Mouse (Mus musculus) hindbrain, embryonic 13.5 days (tissue): Measurements from ENCODE around the gene Spp2. TPM values are rescaled to one million over a fixed set of nuclear protein-coding genes. Genes with fewer than 3 reads are reported as not detected.

ENCODE experiments used
- ATAC-seq: fragments of 200-750 bp; cut with Nextera tagmentation; 2 replicates; pipeline ENCODE4 v1.8.0; 2017; ENCODE audit warnings: moderate TSS enrichment; ENCODE audit not compliant: low FRiP score
- H3K27ac ChIP-seq: fragments of 300-500 bp; sonication (generic); 2 replicates; pipeline ENCODE4 v1.5.1; 2015; ENCODE audit warnings: inconsistent platforms, mild to moderate bottlenecking, moderate library complexity
- H3K27me3 ChIP-seq: fragments of 300-500 bp; sonication (generic); 2 replicates; pipeline ENCODE4 v1.6.1; 2015; ENCODE audit warnings: mild to moderate bottlenecking, inconsistent platforms
- H3K36me3 ChIP-seq: fragments of 300-500 bp; sonication (generic); 2 replicates; pipeline ENCODE4 v1.6.1; 2015; ENCODE audit warnings: mild to moderate bottlenecking, inconsistent platforms
- H3K4me1 ChIP-seq: fragments of 300-500 bp; sonication (generic); replicated peaks from 2 replicates; pipeline ENCODE4 v1.6.1; 2015; ENCODE audit warnings: inconsistent platforms
- H3K4me2 ChIP-seq: fragments of 300-500 bp; sonication (generic); 2 replicates; pipeline ENCODE4 v1.6.1; 2015; ENCODE audit warnings: inconsistent platforms, mild to moderate bottlenecking, moderate library complexity
- H3K4me3 ChIP-seq: fragments of 300-500 bp; sonication (generic); 2 replicates; pipeline ENCODE4 v1.5.1; 2015; ENCODE audit warnings: mild to moderate bottlenecking, inconsistent platforms
- H3K9ac ChIP-seq: fragments of 300-500 bp; sonication (generic); 2 replicates; pipeline ENCODE4 v1.6.1; 2015; ENCODE audit warnings: mild to moderate bottlenecking, inconsistent platforms
- H3K9me3 ChIP-seq: fragments of 300-500 bp; sonication (generic); 2 replicates; pipeline ENCODE4 v1.6.1; 2016; ENCODE audit warnings: inconsistent platforms
- WGBS: fragments of 180-500 bp; shearing (Covaris S2); methylation state at CpG from one replicate; pipeline ENCODE4 v1.1.7; 2015; 5-methylcytosine and 5-hydroxymethylcytosine counted together
- polyA plus RNA-seq: library from polyadenylated mRNA; unstranded; fragments of >200 nt; fragmentation: Nextera tagmentation; extraction: Ambion mirVana; gene quantifications from 2 replicates; pipeline ENCODE4 v1.2.1, GENCODE M21; 2015

Spp2 gene
- polyA plus RNA-seq, result 0.39 TPM in 1 of 2 replicates, not detected in the other

GRCm38 (mm10) chr1:88406807-88407198 is at the start of gene Spp2:
Gene Spp2 (plus strand): TSS chr1:88406961.
- Histone ChIP-seq H3K4me1 (peaks cover 18% of the 10 kb centered on the region; the same call in 1 of the 2 replicates), H3K4me3 (no peak within 1 kb of the TSS), H3K9me3 (no peaks in the 10 kb centered on the region), H3K36me3 (no peaks in the 10 kb centered on the region), H3K9ac (no peak within 1 kb of the TSS), H3K4me2 (no peak within 1 kb of the TSS), H3K27ac (peak within 1 kb of the TSS; percentile 15; the same call in 1 of the 2 replicates), H3K27me3 (no peaks in the 10 kb centered on the region)
- no peak for ATAC-seq
- WGBS, result 75% methylated on average over 5 of the region's 5 CpGs

GRCm38 (mm10) chr1:88357458-88358090 is 49.2 kb upstream of the Spp2 start:
- no peaks in the 10 kb centered on the region for H3K9me3 ChIP-seq
- H3K36me3 ChIP-seq, result no peaks in the 10 kb centered on the region
- ATAC-seq, result peak; percentile 83
- no peak overlapping the region for H3K4me2 ChIP-seq
- H3K9ac ChIP-seq, result no peak overlapping the region; the same call in 1 of the 2 replicates
- H3K4me1 ChIP-seq, result peaks cover 4% of the 10 kb centered on the region; the same call in 1 of the 2 replicates
- WGBS, result 59% methylated on average over 6 of the region's 6 CpGs
- H3K27ac ChIP-seq, result no peak overlapping the region
- no peak overlapping the region for H3K4me3 ChIP-seq
- no peaks in the 10 kb centered on the region for H3K27me3 ChIP-seq

GRCm38 (mm10) chr1:88358102-88358654 is 48.6 kb upstream of the Spp2 start:
- Histone ChIP-seq H3K27ac (no peak overlapping the region), H3K36me3 (no peaks in the 10 kb centered on the region), H3K9ac (no peak overlapping the region; the same call in 1 of the 2 replicates), H3K9me3 (no peaks in the 10 kb centered on the region), H3K4me3 (no peak overlapping the region), H3K4me1 (0 out of 2 replicates have a peak, but pooled peaks cover 4% of the 10 kb centered on the region), H3K4me2 (no peak overlapping the region), H3K27me3 (no peaks in the 10 kb centered on the region)
- 75% methylated on average over 7 of the region's 7 CpGs for WGBS
- ATAC-seq, result no peak

GRCm38 (mm10) chr1:88361085-88361484 is 45.7 kb upstream of the Spp2 start:
- Histone ChIP-seq H3K4me3 (no peak overlapping the region), H3K4me1 (0 out of 2 replicates have a peak, but pooled peaks cover 4% of the 10 kb centered on the region), H3K36me3 (no peaks in the 10 kb centered on the region), H3K27me3 (no peaks in the 10 kb centered on the region), H3K9me3 (no peaks in the 10 kb centered on the region), H3K4me2 (no peak overlapping the region), H3K27ac (no peak overlapping the region), H3K9ac (no peak overlapping the region)
- WGBS, result 56% methylated on average over 4 of the region's 4 CpGs
- no peak for ATAC-seq

- no peak overlapping the region for H3K4me2 ChIP-seq
- no peak overlapping the region for H3K9ac ChIP-seq
- 82% methylated on average over 11 of the region's 11 CpGs for WGBS
- H3K36me3 ChIP-seq, result no peaks in the 10 kb centered on the region
- ATAC-seq, result no peak
- H3K4me3 ChIP-seq, result no peak overlapping the region
- no peak overlapping the region for H3K27ac ChIP-seq
- H3K9me3 ChIP-seq, result peaks cover 4% of the 10 kb centered on the region; the same call in 1 of the 2 replicates
- H3K27me3 ChIP-seq, result no peaks in the 10 kb centered on the region
- H3K4me1 ChIP-seq, result no peaks in the 10 kb centered on the region
Observed at GRCm38 (mm10) chr1:88366881-88367644, 39.7 kb upstream of the Spp2 start.

- no peak overlapping the region for H3K4me2 ChIP-seq
- H3K27me3 ChIP-seq, result no peaks in the 10 kb centered on the region
- no peaks in the 10 kb centered on the region for H3K4me1 ChIP-seq
- ATAC-seq, result no peak
- no peak overlapping the region for H3K9ac ChIP-seq
- H3K36me3 ChIP-seq, result no peaks in the 10 kb centered on the region
- 92% methylated on average over 1 of the region's 1 CpGs for WGBS
- H3K27ac ChIP-seq, result no peak overlapping the region
- no peaks in the 10 kb centered on the region for H3K9me3 ChIP-seq
- H3K4me3 ChIP-seq, result no peak overlapping the region
Observed at GRCm38 (mm10) chr1:88378446-88378845, 28.3 kb upstream of the Spp2 start.

- Histone ChIP-seq H3K4me2 (no peak overlapping the region), H3K27ac (no peak overlapping the region), H3K4me3 (no peak overlapping the region), H3K9me3 (no peaks in the 10 kb centered on the region), H3K27me3 (0 out of 2 replicates have a peak, but pooled peaks cover 4% of the 10 kb centered on the region), H3K4me1 (no peaks in the 10 kb centered on the region), H3K36me3 (no peaks in the 10 kb centered on the region), H3K9ac (no peak overlapping the region)
- WGBS, result 75% methylated on average over 4 of the region's 4 CpGs
- ATAC-seq, result no peak
Observed at GRCm38 (mm10) chr1:88391632-88392031, 15.1 kb upstream of the Spp2 start.

GRCm38 (mm10) chr1:88393321-88393720 is 13.4 kb upstream of the Spp2 start:
- Histone ChIP-seq H3K27me3 (0 out of 2 replicates have a peak, but pooled peaks cover 4% of the 10 kb centered on the region), H3K9me3 (no peaks in the 10 kb centered on the region), H3K4me2 (no peak overlapping the region), H3K4me1 (no peaks in the 10 kb centered on the region), H3K9ac (no peak overlapping the region), H3K36me3 (no peaks in the 10 kb centered on the region), H3K27ac (no peak overlapping the region), H3K4me3 (no peak overlapping the region)
- ATAC-seq, result no peak
- whole genome bisulfite sequencing, result 89% methylated on average over 5 of the region's 5 CpGs

- H3K9me3 ChIP-seq, result no peaks in the 10 kb centered on the region
- no peak overlapping the region for H3K9ac ChIP-seq
- no peak for ATAC-seq
- H3K36me3 ChIP-seq, result no peaks in the 10 kb centered on the region
- H3K27ac ChIP-seq, result no peak overlapping the region
- 79% methylated on average over 3 of the region's 3 CpGs for WGBS
- no peak overlapping the region for H3K4me3 ChIP-seq
- H3K4me1 ChIP-seq, result peaks cover 18% of the 10 kb centered on the region; the same call in 1 of the 2 replicates
- no peak overlapping the region for H3K4me2 ChIP-seq
- H3K27me3 ChIP-seq, result no peaks in the 10 kb centered on the region
Observed at GRCm38 (mm10) chr1:88403378-88403777, 3.4 kb upstream of the Spp2 start.

GRCm38 (mm10) chr1:88406078-88406806 is 519 bp upstream of the Spp2 start:
- Histone ChIP-seq H3K4me2 (no peak overlapping the region), H3K27ac (peak overlapping the region; percentile 15; the same call in 1 of the 2 replicates), H3K36me3 (no peaks in the 10 kb centered on the region), H3K9me3 (no peaks in the 10 kb centered on the region), H3K27me3 (no peaks in the 10 kb centered on the region), H3K4me1 (peaks cover 18% of the 10 kb centered on the region; the same call in 1 of the 2 replicates), H3K9ac (no peak overlapping the region), H3K4me3 (no peak overlapping the region)
- peak; percentile 76; the same call in 1 of the 2 replicates for ATAC-seq
- 46% methylated on average over 12 of the region's 12 CpGs for WGBS

GRCm38 (mm10) chr1:88408340-88408739 is 1.6 kb downstream of the Spp2 start:
- Histone ChIP-seq H3K36me3 (no peaks in the 10 kb centered on the region), H3K9ac (no peak overlapping the region), H3K4me3 (no peak overlapping the region), H3K27ac (no peak overlapping the region), H3K4me1 (peaks cover 21% of the 10 kb centered on the region), H3K4me2 (no peak overlapping the region), H3K27me3 (no peaks in the 10 kb centered on the region), H3K9me3 (no peaks in the 10 kb centered on the region)
- no peak for ATAC-seq
- WGBS, result 90% methylated on average over 4 of the region's 4 CpGs

GRCm38 (mm10) chr1:88412013-88412412 is 5.3 kb downstream of the Spp2 start:
- Histone ChIP-seq H3K4me1 (peaks cover 4% of the 10 kb centered on the region), H3K9ac (0 out of 2 replicates have a peak overlapping the region, but pooled peaks have one; percentile 8), H3K4me2 (no peak overlapping the region), H3K9me3 (no peaks in the 10 kb centered on the region), H3K27me3 (no peaks in the 10 kb centered on the region), H3K36me3 (no peaks in the 10 kb centered on the region), H3K27ac (no peak overlapping the region), H3K4me3 (no peak overlapping the region)
- WGBS, result 39% methylated on average over 5 of the region's 5 CpGs
- no peak for ATAC-seq
